Mouse (Mus musculus) neural tube, embryonic 13.5 days (tissue): ENCODE data around the gene Art1. TPM values are rescaled to one million over a fixed set of nuclear protein-coding genes. Genes with fewer than 3 reads are reported as not detected.

ENCODE experiments used
- ATAC-seq: fragments of 200-750 bp; cut with Nextera tagmentation; 2 replicates; pipeline ENCODE4 v1.8.0; 2017; ENCODE audit warnings: low read depth, mild to moderate bottlenecking, moderate TSS enrichment, moderate library complexity
- H3K27ac ChIP-seq: fragments of 300-500 bp; sonication (generic); replicated peaks from 2 replicates; pipeline ENCODE4 v1.5.1; 2015; ENCODE audit warnings: moderate library complexity, mild to moderate bottlenecking, inconsistent platforms
- H3K27me3 ChIP-seq: fragments of 300-500 bp; sonication (generic); 2 replicates; pipeline ENCODE4 v1.6.1; 2015; ENCODE audit warnings: mild to moderate bottlenecking, inconsistent platforms
- H3K36me3 ChIP-seq: fragments of 300-500 bp; sonication (generic); 2 replicates; pipeline ENCODE4 v1.6.1; 2015; ENCODE audit warnings: mild to moderate bottlenecking, inconsistent platforms
- H3K4me1 ChIP-seq: fragments of 300-500 bp; sonication (generic); replicated peaks from 2 replicates; pipeline ENCODE4 v1.6.1; 2015; ENCODE audit warnings: inconsistent platforms
- H3K4me2 ChIP-seq: fragments of 300-500 bp; sonication (generic); 2 replicates; pipeline ENCODE4 v1.6.1; 2015; ENCODE audit warnings: inconsistent platforms, mild to moderate bottlenecking, moderate library complexity
- H3K4me3 ChIP-seq: fragments of 300-500 bp; sonication (generic); 2 replicates; pipeline ENCODE4 v1.5.1; 2015; ENCODE audit warnings: mild to moderate bottlenecking, inconsistent platforms
- H3K9ac ChIP-seq: fragments of 300-500 bp; sonication (generic); 2 replicates; pipeline ENCODE4 v1.6.1; 2015; ENCODE audit warnings: moderate library complexity, mild to moderate bottlenecking, inconsistent platforms
- H3K9me3 ChIP-seq: fragments of 300-500 bp; sonication (generic); 2 replicates; pipeline ENCODE4 v1.6.1; 2016; ENCODE audit warnings: inconsistent platforms
- WGBS: fragments of 180-500 bp; shearing (Covaris S2); methylation state at CpG from one replicate; pipeline ENCODE4 v1.1.7; 2015; 5-methylcytosine and 5-hydroxymethylcytosine counted together
- polyA plus RNA-seq: library from polyadenylated mRNA; unstranded; fragments of >200 nt; fragmentation: Nextera tagmentation; extraction: Ambion mirVana; gene quantifications from 2 replicates; pipeline ENCODE4 v1.2.1, GENCODE M21; 2015

The Art1 gene
- polyA plus RNA-seq, 1 experiment from 2014 or later: 0.71 TPM

DNA sequence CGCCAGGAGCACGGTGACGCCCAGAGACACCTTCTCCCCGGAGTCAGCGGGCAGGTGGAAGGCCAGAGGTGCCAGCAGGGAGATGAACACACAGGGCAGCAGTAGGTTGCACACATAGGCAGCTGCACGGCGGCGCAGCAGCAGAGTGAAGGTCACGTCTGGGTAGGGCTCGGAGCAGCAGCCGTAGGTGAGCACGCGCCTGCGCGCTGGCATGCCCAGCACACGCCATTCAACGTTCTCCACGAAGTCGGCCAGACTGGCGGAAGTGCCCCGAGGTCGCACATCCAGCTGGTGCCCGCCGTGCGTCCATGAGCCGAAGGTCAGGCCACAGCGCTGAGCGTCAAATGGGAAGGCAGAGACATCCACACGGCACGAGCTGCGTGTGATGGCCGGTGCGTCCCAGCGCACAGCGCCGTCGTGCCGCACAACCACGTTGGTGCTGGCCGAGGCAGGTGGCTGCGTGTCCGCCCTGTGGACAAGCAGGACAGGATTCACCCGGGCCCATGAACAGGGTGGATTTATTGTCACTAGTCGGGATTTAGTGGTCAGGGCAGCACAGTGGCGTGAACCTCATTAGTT, 11.7 kb downstream of the Art1 start:
- H3K4me1 ChIP-seq: no peaks in the 10 kb centered on the region
- 85% methylated on average over 45 of the region's 45 CpGs for WGBS
- no peaks in the 10 kb centered on the region for H3K27me3 ChIP-seq
- no peak for ATAC-seq
- H3K9ac ChIP-seq: no peak overlapping the region
- peaks cover 2% of the 10 kb centered on the region for H3K36me3 ChIP-seq
- H3K4me3 ChIP-seq: no peak overlapping the region
- no peak overlapping the region for H3K27ac ChIP-seq
- no peak overlapping the region for H3K4me2 ChIP-seq
- no peaks in the 10 kb centered on the region for H3K9me3 ChIP-seq

DNA sequence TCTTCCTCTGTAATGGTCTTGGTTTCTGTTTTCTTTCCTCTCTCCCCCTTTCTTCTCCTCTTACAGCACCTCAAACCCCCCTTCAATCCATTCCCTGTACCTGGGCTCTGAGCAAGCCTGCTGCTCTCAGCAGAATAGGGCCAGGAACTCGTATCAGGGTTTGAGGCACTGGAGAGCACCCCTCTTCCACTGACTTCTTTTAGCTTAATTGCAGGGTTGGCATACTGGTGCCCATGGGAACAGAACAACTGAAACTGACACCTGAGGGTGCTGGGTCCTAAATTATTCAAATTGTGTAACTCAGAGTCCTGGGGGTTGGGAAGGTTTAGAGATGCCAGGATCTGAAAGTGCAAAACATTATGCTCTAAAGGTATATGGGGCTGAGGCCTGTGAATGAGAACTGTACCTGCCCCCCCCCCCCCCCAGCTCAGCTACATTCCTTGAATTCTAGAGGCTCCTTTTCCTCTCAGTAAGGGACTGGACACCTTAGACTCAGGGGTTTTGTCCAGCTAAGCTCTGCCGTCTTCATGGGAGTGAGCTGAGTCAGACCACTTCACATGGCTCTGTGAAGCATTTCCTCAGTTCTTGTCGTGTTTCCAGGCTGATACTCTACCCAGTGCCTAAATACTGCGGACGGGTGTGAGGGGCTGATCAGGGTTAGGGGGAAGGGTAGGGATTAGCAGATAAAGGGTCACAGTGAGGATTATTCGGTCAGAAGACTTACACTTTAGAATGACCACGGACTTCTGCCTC, 15.2 kb downstream of the Art1 start, which contains the start of gene Chrna10:
Gene Chrna10 (minus strand): TSS at position 250 of the 753 bp plus-strand sequence.
- 64% methylated on average over 7 of the region's 7 CpGs for WGBS

DNA sequence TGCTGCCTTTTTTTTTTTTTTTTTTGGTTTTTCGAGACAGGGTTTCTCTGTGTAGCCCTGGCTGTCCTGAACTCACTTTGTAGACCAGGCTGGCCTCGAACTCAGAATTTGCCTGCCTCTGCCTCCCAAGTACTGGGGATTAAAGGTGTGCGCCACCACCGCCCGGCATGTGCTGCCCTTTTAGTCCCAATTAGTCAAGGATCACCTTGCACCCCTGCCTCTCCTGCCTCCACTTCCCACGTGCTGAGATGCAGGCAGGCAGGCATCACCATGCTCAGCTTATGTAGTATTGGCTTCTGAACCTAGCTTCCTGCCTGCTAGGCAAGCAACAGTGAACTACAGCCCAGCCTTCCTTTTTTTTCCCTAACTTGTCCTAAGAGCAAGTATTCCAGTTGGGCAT, 15.8 kb downstream of the Art1 start:
- Histone ChIP-seq H3K4me3 (no peak overlapping the region), H3K27me3 (no peaks in the 10 kb centered on the region), H3K4me2 (no peak overlapping the region), H3K36me3 (peaks cover 42% of the 10 kb centered on the region), H3K4me1 (no peaks in the 10 kb centered on the region), H3K27ac (no peak overlapping the region), H3K9ac (no peak overlapping the region), H3K9me3 (no peaks in the 10 kb centered on the region)
- 76% methylated on average over 6 of the region's 6 CpGs for WGBS
- no peak for ATAC-seq

More for the DNA sequence above, 15.2 kb downstream of the Art1 start, which contains the start of gene Chrna10:
- H3K9ac ChIP-seq: no peak within 1 kb of the TSS
- no peak within 1 kb of the TSS for H3K4me3 ChIP-seq
- peaks cover 36% of the 10 kb centered on the region for H3K36me3 ChIP-seq
- no peaks in the 10 kb centered on the region for H3K9me3 ChIP-seq
- no peak for ATAC-seq
- H3K27me3 ChIP-seq: no peaks in the 10 kb centered on the region
- no peaks in the 10 kb centered on the region for H3K4me1 ChIP-seq
- no peak within 1 kb of the TSS for H3K4me2 ChIP-seq
- H3K27ac ChIP-seq: no peak within 1 kb of the TSS

DNA sequence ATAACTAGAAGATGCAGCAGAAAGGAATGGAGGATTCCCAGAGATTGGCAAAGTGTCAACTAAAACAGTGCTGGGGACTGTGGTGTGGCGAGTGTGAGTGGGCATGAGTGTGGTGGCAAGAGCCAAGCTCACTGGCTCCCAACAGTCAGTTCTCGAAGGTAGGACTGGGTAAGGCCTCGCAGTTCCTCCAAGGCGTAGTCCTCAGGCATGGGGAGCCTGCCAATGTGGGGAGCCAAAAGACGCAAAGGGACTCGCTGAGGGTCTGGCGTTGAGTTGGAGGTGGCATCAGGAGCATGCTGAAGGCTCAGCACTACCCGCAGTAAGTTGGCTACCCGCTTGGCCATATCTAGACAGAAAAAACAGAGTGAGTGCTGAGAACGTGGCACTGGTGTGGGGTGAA, 18.8 kb downstream of the Art1 start:
- WGBS: 97% methylated on average over 10 of the region's 10 CpGs
- H3K4me1 ChIP-seq: no peaks in the 10 kb centered on the region
- no peak overlapping the region for H3K9ac ChIP-seq
- H3K9me3 ChIP-seq: no peaks in the 10 kb centered on the region
- no peaks in the 10 kb centered on the region for H3K27me3 ChIP-seq
- no peak for ATAC-seq
- peaks cover 72% of the 10 kb centered on the region for H3K36me3 ChIP-seq
- H3K4me3 ChIP-seq: no peak overlapping the region
- no peak overlapping the region for H3K4me2 ChIP-seq
- H3K27ac ChIP-seq: no peak overlapping the region

DNA sequence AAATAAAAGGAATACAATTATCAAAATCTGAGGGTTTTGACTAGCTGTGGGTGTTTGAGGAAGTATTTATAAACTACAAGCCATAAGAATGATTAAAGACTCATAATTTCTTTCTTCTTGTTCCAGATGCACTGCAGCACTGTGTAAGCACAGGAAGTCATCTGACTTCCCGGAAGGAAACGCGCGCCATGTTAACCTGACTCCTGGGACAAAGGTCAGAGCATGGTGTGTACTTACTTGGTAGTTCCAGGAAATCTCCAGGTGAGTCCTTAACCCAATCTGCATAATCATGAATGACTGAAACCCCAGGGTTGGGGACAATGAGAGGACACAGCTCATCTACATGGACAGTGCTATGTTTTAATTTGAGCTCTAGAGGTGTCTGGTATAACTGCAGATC, 30.9 kb downstream of the Art1 start:
- H3K9ac ChIP-seq: no peak overlapping the region
- H3K4me3 ChIP-seq: no peak overlapping the region
- H3K9me3 ChIP-seq: no peaks in the 10 kb centered on the region
- H3K27ac ChIP-seq: no peak overlapping the region
- no peak overlapping the region for H3K4me2 ChIP-seq
- H3K36me3 ChIP-seq: peaks cover 83% of the 10 kb centered on the region
- no peak for ATAC-seq
- no peaks in the 10 kb centered on the region for H3K4me1 ChIP-seq
- H3K27me3 ChIP-seq: no peaks in the 10 kb centered on the region
- 88% methylated on average over 4 of the region's 4 CpGs for WGBS

DNA sequence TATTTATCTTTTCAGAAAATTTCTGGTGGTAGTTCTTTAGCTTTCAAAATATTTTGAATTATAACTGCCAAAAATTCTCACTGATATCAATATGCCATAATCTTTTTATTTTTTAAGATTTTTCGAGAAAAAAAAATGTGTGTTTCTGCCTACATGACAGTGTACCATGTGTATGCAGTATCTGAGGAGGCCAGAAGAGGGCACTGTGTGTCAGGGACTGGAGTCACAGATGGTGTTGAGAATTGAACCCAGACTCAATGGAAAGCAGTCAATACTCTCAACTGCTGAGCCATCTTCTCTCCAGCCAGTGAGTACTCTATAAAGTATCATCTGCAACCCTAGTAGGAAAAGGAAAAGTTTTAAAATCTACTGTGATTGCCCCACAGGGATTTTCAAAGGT, 35.9 kb downstream of the Art1 start:
- Histone ChIP-seq H3K27me3 (no peaks in the 10 kb centered on the region), H3K36me3 (peaks cover 86% of the 10 kb centered on the region), H3K4me1 (no peaks in the 10 kb centered on the region), H3K4me3 (no peak overlapping the region), H3K9ac (no peak overlapping the region), H3K27ac (no peak overlapping the region), H3K9me3 (no peaks in the 10 kb centered on the region), H3K4me2 (no peak overlapping the region)
- ATAC-seq: no peak
- 81% methylated on average over 1 of the region's 1 CpGs for WGBS

DNA sequence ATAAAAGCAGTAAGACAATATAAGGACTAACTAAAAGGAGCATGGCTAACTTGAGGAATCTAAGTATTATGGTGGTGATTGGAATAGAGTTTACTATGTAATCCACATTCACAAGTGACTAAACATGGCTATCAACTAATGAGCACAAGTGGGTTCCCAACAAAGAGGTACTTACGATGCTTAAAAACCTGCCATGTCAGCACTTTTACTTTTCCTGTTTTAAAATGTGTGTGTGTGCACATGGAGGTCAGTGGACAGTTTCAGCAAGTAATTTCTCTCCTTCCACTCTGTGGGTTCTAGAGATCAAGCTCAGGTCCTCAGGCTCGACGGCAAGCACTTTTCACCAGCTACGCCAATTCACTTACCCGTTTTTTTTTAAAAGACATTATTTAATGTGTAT, 36.4 kb downstream of the Art1 start:
- 98% methylated on average over 5 of the region's 5 CpGs for WGBS
- Histone ChIP-seq H3K9ac (no peak overlapping the region), H3K27ac (no peak overlapping the region), H3K4me2 (no peak overlapping the region), H3K4me3 (no peak overlapping the region), H3K9me3 (no peaks in the 10 kb centered on the region), H3K36me3 (peaks cover 85% of the 10 kb centered on the region), H3K4me1 (no peaks in the 10 kb centered on the region), H3K27me3 (no peaks in the 10 kb centered on the region)
- no peak for ATAC-seq

DNA sequence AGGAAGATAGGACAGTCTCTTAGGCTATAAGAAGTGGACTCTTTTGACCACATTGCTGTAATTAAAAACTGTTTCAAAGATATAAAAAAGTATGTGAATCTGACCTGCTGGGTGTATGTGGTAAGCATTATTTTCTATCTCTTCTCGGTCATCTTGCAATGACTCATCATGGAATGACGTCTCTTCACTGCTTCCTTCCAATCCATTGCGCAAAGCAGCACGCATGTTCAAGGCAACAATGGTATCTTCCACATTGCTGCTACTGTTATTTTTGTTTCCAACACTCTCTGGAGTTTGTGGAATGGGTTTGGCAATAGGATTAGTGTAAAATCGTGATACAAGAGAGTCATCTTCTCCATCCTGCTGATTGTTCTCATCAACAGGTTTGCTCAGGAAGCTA, 52.1 kb downstream of the Art1 start:
- H3K4me3 ChIP-seq: no peak overlapping the region
- ATAC-seq: no peak
- no peaks in the 10 kb centered on the region for H3K9me3 ChIP-seq
- no peak overlapping the region for H3K9ac ChIP-seq
- H3K27ac ChIP-seq: no peak overlapping the region
- no peak overlapping the region for H3K4me2 ChIP-seq
- 94% methylated on average over 5 of the region's 5 CpGs for WGBS
- H3K4me1 ChIP-seq: no peaks in the 10 kb centered on the region
- H3K36me3 ChIP-seq: peaks cover 67% of the 10 kb centered on the region
- no peaks in the 10 kb centered on the region for H3K27me3 ChIP-seq

Other genes starting within 250 kb of the Art1 start
- 2.3 and 3.3 TPM in 2 replicates for gene Folr2, start 244.5 kb upstream of the Art1 start, polyA plus RNA-seq
- 72.7 and 81.9 TPM in 2 replicates for gene Anapc15, start 238.0 kb upstream of the Art1 start, polyA plus RNA-seq
- gene Folr1, start 231.0 kb upstream of the Art1 start, polyA plus RNA-seq: 0.77 and 4.3 TPM in 2 replicates
- 134 and 139 TPM in 2 replicates for gene Lamtor1, start 195.8 kb upstream of the Art1 start, polyA plus RNA-seq
- 0.25 and 0.54 TPM in 2 replicates for gene Tomt, start 195.4 kb upstream of the Art1 start, polyA plus RNA-seq
- gene Lrrc51, start 167.8 kb upstream of the Art1 start, polyA plus RNA-seq: 6.6 and 8.3 TPM in 2 replicates
- gene Numa1, start 167.6 kb upstream of the Art1 start, polyA plus RNA-seq: 46.2 and 50.1 TPM in 2 replicates
- 3.7 and 4.6 TPM in 2 replicates for gene Il18bp, start 83.1 kb upstream of the Art1 start, polyA plus RNA-seq
- 30.7 and 33.2 TPM in 2 replicates for gene Rnf121, start 36.3 kb upstream of the Art1 start, polyA plus RNA-seq
- 22.0 and 27.1 TPM in 2 replicates for gene Xndc1, start 36.2 kb upstream of the Art1 start, polyA plus RNA-seq
- 1.9 and 2.5 TPM in 2 replicates for gene Xntrpc, start 36.0 kb upstream of the Art1 start, polyA plus RNA-seq
- 1.8 TPM in 1 of 2 replicates, not detected in the other for gene Trpc2, start 18.6 kb upstream of the Art1 start, polyA plus RNA-seq
- gene Art5, start 7.7 kb downstream of the Art1 start, polyA plus RNA-seq: 0.60 and 0.77 TPM in 2 replicates
- gene Chrna10, start 15.1 kb downstream of the Art1 start, polyA plus RNA-seq: not detected in 2 replicates
- 21.6 and 23.7 TPM in 2 replicates for gene Nup98, start 108.4 kb downstream of the Art1 start, polyA plus RNA-seq
- gene Pgap2, start 108.5 kb downstream of the Art1 start, polyA plus RNA-seq: 47.5 and 49.6 TPM in 2 replicates
- gene Rhog, start 154.3 kb downstream of the Art1 start, polyA plus RNA-seq: 20.1 and 22.5 TPM in 2 replicates
- gene Stim1, start 166.1 kb downstream of the Art1 start, polyA plus RNA-seq: 10.2 and 11.6 TPM in 2 replicates